Mouse (Mus musculus): ENCODE results near the gene Riiad1. TPM values are rescaled to one million over a fixed set of nuclear protein-coding genes. Genes with fewer than 3 reads are reported as not detected.

The Riiad1 gene
- polyA plus RNA-seq, 1 experiment from 2014 or later, result 0.53 TPM

GRCm38 (mm10) chr3:94449377-94449776 lies 30.8 kb downstream of the Riiad1 start:
- H3K4me3 ChIP-seq (ENCODE audit: low read depth, low read length), result no peak overlapping the region
- H3K9ac ChIP-seq (ENCODE audit: low read depth, low read length), result no peak overlapping the region
- no peak overlapping the region for H3K4me2 ChIP-seq
- no peak for ATAC-seq (replicated peaks; ENCODE audit: low FRiP score)
- no peak overlapping the region for H3K27ac ChIP-seq (ENCODE audit: low read depth, low read length)
- H3K9me3 ChIP-seq (ENCODE audit: control insufficient read depth, low read length), result no peaks in the 10 kb centered on the region
- H3K4me1 ChIP-seq (replicated peaks; ENCODE audit: control insufficient read depth, insufficient read depth, low read length), result peaks cover under 1% of the 10 kb centered on the region
- H3K36me3 ChIP-seq (ENCODE audit: control insufficient read depth, insufficient read depth, low read length), result peaks cover 27% of the 10 kb centered on the region
- DNase-seq (ENCODE audit: low spot score), result no peak
- WGBS, result 93% methylated on average over 2 of the region's 2 CpGs
- H3K27me3 ChIP-seq (replicated peaks; ENCODE audit: control insufficient read depth, insufficient read depth, low read length), result no peaks in the 10 kb centered on the region

- ATAC-seq (replicated peaks; ENCODE audit: low FRiP score) (peak; percentile 51), DNase-seq (ENCODE audit: low spot score) (no peak)
- H3K9me3 ChIP-seq (ENCODE audit: control insufficient read depth, low read length), result no peaks in the 10 kb centered on the region
- peaks cover 3% of the 10 kb centered on the region for H3K4me1 ChIP-seq (replicated peaks; ENCODE audit: control insufficient read depth, insufficient read depth, low read length)
- H3K27ac ChIP-seq (ENCODE audit: low read depth, low read length), result peak within 1 kb of the TSS; percentile 71
- H3K27me3 ChIP-seq (replicated peaks; ENCODE audit: control insufficient read depth, insufficient read depth, low read length), result no peaks in the 10 kb centered on the region
- WGBS, result under 1% methylated on average over 24 of the region's 24 CpGs
- H3K36me3 ChIP-seq (ENCODE audit: control insufficient read depth, insufficient read depth, low read length), result peaks cover 24% of the 10 kb centered on the region
- peak within 1 kb of the TSS; percentile 85 for H3K4me2 ChIP-seq
- H3K4me3 ChIP-seq (ENCODE audit: low read depth, low read length), result peak within 1 kb of the TSS; percentile 96
- H3K9ac ChIP-seq (ENCODE audit: low read depth, low read length), result peak within 1 kb of the TSS; percentile 96
Observed at GRCm38 (mm10) chr3:94443597-94443964, 36.6 kb downstream of the Riiad1 start, which contains the start of gene Oaz3. TSS of gene Oaz3 (minus strand) at chr3:94443915.

GRCm38 (mm10) chr3:94442951-94443596 lies 37.1 kb downstream of the Riiad1 start, which contains the start of gene Mrpl9:
TSS of gene Mrpl9 (plus strand) at chr3:94443318.
- ATAC-seq (replicated peaks; ENCODE audit: low FRiP score) (peak; percentile 97), DNase-seq (ENCODE audit: low spot score) (peak; percentile 97)
- H3K36me3 ChIP-seq (ENCODE audit: control insufficient read depth, insufficient read depth, low read length), result peaks cover 21% of the 10 kb centered on the region
- peak within 1 kb of the TSS; percentile 85 for H3K4me2 ChIP-seq
- peak within 1 kb of the TSS; percentile 71 for H3K27ac ChIP-seq (ENCODE audit: low read depth, low read length)
- H3K27me3 ChIP-seq (replicated peaks; ENCODE audit: control insufficient read depth, insufficient read depth, low read length), result no peaks in the 10 kb centered on the region
- peak within 1 kb of the TSS; percentile 96 for H3K9ac ChIP-seq (ENCODE audit: low read depth, low read length)
- peaks cover 3% of the 10 kb centered on the region for H3K4me1 ChIP-seq (replicated peaks; ENCODE audit: control insufficient read depth, insufficient read depth, low read length)
- peak within 1 kb of the TSS; percentile 96 for H3K4me3 ChIP-seq (ENCODE audit: low read depth, low read length)
- H3K9me3 ChIP-seq (ENCODE audit: control insufficient read depth, low read length), result no peaks in the 10 kb centered on the region
- WGBS, result under 1% methylated on average over 39 of the region's 39 CpGs

GRCm38 (mm10) chr3:94441182-94441581 lies 39.0 kb downstream of the Riiad1 start:
- no peak overlapping the region for H3K4me3 ChIP-seq (ENCODE audit: low read depth, low read length)
- H3K9me3 ChIP-seq (ENCODE audit: control insufficient read depth, low read length), result no peaks in the 10 kb centered on the region
- 39% methylated on average over 3 of the region's 3 CpGs for WGBS
- peaks cover 9% of the 10 kb centered on the region for H3K36me3 ChIP-seq (ENCODE audit: control insufficient read depth, insufficient read depth, low read length)
- ATAC-seq (replicated peaks; ENCODE audit: low FRiP score) (no peak), DNase-seq (ENCODE audit: low spot score) (no peak)
- H3K27me3 ChIP-seq (replicated peaks; ENCODE audit: control insufficient read depth, insufficient read depth, low read length), result no peaks in the 10 kb centered on the region
- H3K27ac ChIP-seq (ENCODE audit: low read depth, low read length), result no peak overlapping the region
- H3K4me2 ChIP-seq, result no peak overlapping the region
- H3K9ac ChIP-seq (ENCODE audit: low read depth, low read length), result no peak overlapping the region
- peaks cover 3% of the 10 kb centered on the region for H3K4me1 ChIP-seq (replicated peaks; ENCODE audit: control insufficient read depth, insufficient read depth, low read length)

GRCm38 (mm10) chr3:94436420-94436819 lies 43.7 kb downstream of the Riiad1 start:
- H3K36me3 ChIP-seq (ENCODE audit: control insufficient read depth, insufficient read depth, low read length), result no peaks in the 10 kb centered on the region
- H3K9me3 ChIP-seq (ENCODE audit: control insufficient read depth, low read length), result no peaks in the 10 kb centered on the region
- H3K27me3 ChIP-seq (replicated peaks; ENCODE audit: control insufficient read depth, insufficient read depth, low read length), result no peaks in the 10 kb centered on the region
- 76% methylated on average over 9 of the region's 9 CpGs for WGBS
- ATAC-seq (replicated peaks; ENCODE audit: low FRiP score), result no peak
- no peaks in the 10 kb centered on the region for H3K4me1 ChIP-seq (replicated peaks; ENCODE audit: control insufficient read depth, insufficient read depth, low read length)
- no peak overlapping the region for H3K27ac ChIP-seq (ENCODE audit: low read depth, low read length)
- H3K4me3 ChIP-seq (ENCODE audit: low read depth, low read length), result no peak overlapping the region
- DNase-seq (ENCODE audit: low spot score), result no peak
- no peak overlapping the region for H3K9ac ChIP-seq (ENCODE audit: low read depth, low read length)
- no peak overlapping the region for H3K4me2 ChIP-seq

GRCm38 (mm10) chr3:94434305-94434704 lies 45.8 kb downstream of the Riiad1 start:
- Histone ChIP-seq H3K9ac (ENCODE audit: low read depth, low read length) (no peak overlapping the region), H3K27me3 (replicated peaks; ENCODE audit: control insufficient read depth, insufficient read depth, low read length) (no peaks in the 10 kb centered on the region; the same call in 1 of the 2 replicates), H3K4me2 (no peak overlapping the region; the same call in 1 of the 2 replicates), H3K36me3 (ENCODE audit: control insufficient read depth, insufficient read depth, low read length) (no peaks in the 10 kb centered on the region), H3K4me1 (replicated peaks; ENCODE audit: control insufficient read depth, insufficient read depth, low read length) (no peaks in the 10 kb centered on the region), H3K27ac (ENCODE audit: low read depth, low read length) (no peak overlapping the region), H3K4me3 (ENCODE audit: low read depth, low read length) (no peak overlapping the region), H3K9me3 (ENCODE audit: control insufficient read depth, low read length) (no peaks in the 10 kb centered on the region)
- ATAC-seq (replicated peaks; ENCODE audit: low FRiP score) (0 out of 2 replicates have a peak, but pooled peaks have one; percentile 36), DNase-seq (ENCODE audit: low spot score) (no peak)
- WGBS, result 84% methylated on average over 2 of the region's 2 CpGs

- Histone ChIP-seq H3K9me3 (ENCODE audit: control insufficient read depth, low read length) (no peaks in the 10 kb centered on the region), H3K4me1 (replicated peaks; ENCODE audit: control insufficient read depth, insufficient read depth, low read length) (no peaks in the 10 kb centered on the region), H3K27ac (ENCODE audit: low read depth, low read length) (no peak overlapping the region), H3K9ac (ENCODE audit: low read depth, low read length) (no peak overlapping the region), H3K36me3 (ENCODE audit: control insufficient read depth, insufficient read depth, low read length) (no peaks in the 10 kb centered on the region), H3K27me3 (replicated peaks; ENCODE audit: control insufficient read depth, insufficient read depth, low read length) (no peaks in the 10 kb centered on the region; the same call in 1 of the 2 replicates), H3K4me2 (no peak overlapping the region), H3K4me3 (ENCODE audit: low read depth, low read length) (no peak overlapping the region)
- ATAC-seq (replicated peaks; ENCODE audit: low FRiP score), result no peak
- 40% methylated on average over 2 of the region's 2 CpGs for WGBS
- DNase-seq (ENCODE audit: low spot score), result no peak
Observed at GRCm38 (mm10) chr3:94430980-94431379, 49.2 kb downstream of the Riiad1 start.
